Mouse (Mus musculus) heart, postnatal 4 days (tissue): ENCODE measurements at regions not wholly inside any gene's neighbourhood (a gene's known extent, or its start where the extent isn't known, plus 50 kb on each side); places are given as distances from the start of the nearest gene placed in this dataset.

Experiments used
- DNase-seq: peaks from one replicate; pipeline ENCODE4 v3.0.0; 2021

DNA sequence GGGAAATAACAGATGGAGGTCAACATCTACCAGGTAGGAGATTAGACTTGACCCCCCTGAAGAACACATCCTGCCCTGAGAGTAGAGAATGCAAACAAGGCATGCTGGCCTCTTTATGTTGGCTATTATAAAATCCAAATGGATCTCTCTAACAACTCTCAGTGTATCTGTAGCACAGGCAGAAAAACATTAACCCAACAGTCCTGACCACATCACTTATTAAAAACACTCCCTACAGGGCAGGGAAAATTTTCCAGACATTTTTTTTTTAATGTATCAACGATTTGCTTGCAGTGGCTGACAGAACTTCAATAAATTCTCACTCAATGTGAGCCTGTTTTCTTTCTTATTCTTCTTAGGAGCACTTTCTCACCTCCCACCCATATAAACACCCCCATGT, 511.4 kb downstream of the Cdk5rap2 start:
- DNase-seq, result no peak

DNA sequence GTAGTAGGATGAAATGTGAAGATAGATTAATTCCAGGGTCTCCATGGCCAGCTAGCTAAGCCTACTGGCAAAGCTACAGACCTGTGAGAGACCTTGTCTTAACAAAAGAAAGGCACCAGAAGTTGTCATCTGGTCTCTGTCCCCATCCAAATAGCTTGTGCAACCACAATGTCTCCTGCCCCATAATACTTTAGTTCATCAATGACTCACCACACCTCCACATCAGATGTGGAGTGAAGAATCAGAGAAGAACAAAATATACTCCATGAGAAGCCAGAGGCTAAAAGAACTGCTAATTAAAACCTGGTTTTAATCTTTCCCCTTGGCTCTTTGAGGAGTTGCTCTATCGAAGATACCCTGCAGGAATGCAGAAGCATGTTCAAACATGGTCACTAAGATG, 514.1 kb downstream of the Cdk5rap2 start:
- no peak for DNase-seq

DNA sequence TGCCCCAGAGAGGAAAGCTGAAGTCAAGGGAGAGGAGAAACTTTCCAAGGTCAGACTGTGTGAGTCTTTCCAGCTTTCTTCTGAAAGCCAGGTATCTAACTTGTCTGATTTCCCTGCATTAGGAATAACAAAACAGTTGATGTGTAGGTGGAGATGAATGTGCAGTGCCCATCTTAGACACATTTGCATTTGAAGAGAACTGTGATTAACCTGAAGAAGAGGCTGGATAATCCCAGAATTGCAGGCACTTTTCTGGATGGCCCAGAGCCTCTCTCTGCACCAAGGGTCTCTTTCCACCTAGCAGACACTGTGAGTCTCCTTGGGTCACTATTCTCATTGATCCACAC, 517.4 kb downstream of the Cdk5rap2 start:
- DNase-seq, result no peak

DNA sequence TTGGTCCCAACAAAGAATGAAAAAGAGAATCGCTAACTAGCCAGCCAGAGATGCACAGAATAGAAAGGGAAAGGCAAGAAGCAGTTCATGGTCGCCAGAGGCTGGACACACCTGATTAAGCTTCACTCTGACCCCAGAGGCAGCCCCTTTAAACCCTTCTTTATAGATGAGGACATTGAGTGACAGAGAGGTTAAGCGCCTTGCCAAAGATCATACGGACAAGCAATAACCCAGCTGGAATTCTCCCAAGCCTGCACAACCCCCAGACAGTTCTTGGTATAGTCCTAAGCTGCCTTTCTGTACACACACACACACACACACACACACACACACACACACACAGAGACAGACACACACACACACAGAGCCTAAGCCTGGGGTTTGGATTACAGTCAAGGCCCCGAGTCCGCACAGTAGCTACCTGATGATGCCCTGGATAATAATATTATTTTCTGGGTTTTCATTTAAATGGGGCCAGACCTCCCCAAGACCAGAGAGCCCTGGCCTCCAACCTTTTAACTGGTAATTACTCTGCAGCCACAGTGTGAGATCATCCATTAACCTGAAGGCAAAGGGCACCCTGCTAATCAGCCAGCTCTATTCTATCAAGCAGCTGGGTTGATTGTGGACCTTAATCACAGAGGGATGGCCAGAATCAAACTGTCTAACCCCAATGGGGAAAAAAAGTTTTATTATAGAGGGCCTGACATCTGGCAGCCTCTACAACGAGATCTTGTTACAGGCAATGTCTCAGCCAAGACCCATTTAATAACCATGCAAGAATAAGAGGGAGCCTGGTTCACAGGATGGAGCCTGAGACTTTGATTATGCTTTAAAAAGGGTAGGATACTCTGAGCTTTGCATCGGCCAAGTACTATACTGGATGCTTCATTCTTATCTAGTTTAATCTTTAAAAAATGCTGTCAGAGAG, 518.1 kb downstream of the Cdk5rap2 start:
- no peak for DNase-seq

DNA sequence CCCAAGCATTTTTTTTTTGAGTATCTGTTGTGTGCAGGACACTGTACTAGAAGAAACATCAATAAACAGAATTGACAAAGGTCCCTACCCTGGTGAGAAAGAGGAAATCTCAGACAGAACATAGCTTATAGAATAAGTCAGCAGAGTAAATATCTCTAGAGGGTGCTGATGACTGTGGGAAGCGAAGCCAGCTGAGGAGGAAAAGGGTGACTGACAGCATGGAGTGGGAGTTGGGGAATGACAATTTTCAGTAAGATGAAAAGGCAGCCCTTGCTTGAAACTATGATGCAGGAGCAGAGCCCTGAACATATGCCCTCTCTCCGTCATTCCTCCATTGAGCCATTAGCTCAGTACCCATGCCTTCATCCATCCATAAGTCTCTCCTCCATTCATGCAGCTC, 519.6 kb downstream of the Cdk5rap2 start:
- DNase-seq, result no peak

DNA sequence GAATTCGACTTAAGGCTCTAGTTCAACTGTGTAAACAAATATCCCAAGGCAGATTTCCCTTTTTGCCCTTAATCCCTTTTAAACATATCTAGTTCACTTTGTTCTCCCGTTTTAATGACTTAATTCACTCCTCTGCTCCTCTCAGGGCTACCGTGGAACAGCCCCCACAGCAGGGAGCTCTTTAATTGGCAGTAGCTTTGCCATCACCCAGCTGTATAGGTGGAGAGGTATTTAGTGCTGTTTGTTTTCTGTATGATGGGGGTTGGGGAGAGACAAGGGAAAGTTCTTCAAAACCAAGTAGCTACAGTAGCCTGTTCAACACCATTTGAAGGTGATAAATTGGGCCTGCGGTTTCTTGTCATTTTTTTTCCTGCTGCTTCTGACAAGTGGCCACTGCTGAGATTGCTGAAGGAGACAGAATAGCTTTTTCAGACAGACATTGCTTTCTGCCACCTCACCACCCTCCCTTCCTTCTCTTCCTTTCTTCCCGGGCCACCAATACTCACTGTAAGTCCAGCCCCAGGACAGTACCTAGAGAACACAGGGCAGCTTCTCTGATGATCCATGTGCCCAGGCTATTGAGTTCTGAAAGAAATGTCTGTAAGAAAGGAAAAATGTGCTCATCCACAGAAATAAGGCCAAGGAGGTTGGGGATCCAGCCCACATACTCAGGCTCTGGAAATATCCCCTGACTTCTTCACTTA, 520.2 kb downstream of the Cdk5rap2 start:
- no peak for DNase-seq

DNA sequence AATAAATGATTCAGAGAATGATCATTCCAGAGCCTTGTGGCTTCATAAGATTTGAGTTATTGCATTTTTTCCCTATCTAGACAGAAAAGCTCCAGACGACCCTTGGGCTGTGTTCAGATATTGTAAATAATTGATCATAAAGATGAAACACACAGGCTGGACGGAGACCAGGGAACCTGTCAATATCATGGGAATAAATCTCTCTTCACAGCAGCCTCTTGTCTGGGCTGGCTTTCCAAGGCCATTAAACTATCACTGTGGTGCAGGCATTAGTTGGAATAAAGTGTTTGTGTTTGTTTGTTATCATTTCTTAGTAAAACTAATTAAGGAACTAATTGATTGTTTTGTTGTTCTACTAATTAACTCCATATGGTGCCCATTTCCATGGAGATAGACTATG, 533.5 kb downstream of the Cdk5rap2 start:
- no peak for DNase-seq

DNA sequence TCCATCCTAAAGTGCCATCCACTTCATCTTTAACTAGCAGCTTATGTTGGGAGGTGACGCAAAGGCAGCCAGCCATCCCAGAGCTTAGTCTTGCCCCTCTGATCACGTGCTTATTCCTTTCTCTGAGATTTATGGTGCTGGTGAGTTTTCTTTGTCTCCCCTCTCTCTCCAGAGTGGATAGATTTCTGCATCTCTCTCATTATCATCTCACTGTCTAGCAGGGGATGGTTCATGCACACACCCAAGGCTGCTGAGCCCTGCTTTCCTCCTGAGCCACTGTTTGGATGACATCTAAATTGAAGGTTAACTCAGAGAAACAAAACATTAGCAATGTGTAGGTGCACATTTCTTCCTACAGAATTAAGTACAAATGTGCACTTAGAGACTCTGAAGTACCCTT, 539.6 kb downstream of the Cdk5rap2 start:
- no peak for DNase-seq

DNA sequence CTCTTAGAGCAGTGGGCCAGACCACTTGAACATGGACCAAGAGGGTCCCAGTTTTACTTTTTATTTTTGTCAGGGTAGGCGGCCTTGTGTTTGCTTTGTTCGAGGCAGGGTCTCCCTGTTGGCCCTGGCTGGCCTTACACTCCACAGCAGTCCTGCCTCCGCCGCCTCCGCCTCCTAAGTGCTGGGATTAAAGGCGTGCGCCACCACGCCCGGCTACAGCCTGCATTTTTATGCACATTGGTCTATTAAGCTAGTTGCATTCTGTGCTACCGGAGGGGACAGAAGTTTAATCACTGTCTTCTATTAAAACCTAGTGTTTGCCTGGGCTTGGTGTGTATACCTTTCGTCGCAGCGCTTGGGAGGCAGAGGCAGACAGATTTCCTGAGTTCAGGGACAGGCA, 555.2 kb downstream of the Cdk5rap2 start:
- DNase-seq, result no peak

DNA sequence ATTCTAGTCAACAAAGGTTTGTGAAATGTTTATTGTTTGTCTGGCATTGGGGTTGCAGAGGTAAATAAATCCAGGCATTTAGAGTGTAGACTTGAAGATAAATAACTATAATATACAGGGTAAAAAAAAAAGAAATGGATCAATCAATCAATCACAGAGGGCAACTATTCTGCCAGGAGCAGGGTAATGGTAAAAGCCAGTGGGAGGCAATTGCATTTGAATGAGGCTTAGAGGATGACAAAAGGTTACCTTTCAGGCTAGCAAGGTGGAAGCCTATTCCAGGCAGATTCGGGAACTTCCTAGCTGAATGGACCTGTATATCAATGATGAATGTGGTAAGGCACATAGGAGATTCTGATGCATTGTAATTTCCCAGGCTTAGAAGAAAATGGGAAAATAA, 557.6 kb downstream of the Cdk5rap2 start:
- DNase-seq, result no peak

DNA sequence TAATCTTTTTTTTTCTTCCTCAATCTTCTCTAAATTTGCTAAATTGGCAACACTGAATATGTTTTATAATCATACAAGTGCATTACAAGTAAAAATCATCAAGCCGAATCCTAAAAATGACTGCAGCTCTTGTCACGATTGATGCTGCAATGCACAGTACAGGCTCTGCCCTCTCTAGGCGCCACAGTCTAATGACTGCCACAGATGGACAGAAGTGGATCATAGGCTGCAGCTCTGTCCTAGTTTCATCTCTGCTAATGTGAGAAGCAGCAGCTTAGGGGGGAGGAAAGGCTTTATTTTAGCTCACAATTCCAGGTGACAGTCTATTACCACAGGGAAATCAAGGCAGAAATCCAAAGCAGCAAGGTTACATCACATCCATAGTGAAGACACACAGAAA, 560.8 kb downstream of the Cdk5rap2 start:
- DNase-seq, result no peak

DNA sequence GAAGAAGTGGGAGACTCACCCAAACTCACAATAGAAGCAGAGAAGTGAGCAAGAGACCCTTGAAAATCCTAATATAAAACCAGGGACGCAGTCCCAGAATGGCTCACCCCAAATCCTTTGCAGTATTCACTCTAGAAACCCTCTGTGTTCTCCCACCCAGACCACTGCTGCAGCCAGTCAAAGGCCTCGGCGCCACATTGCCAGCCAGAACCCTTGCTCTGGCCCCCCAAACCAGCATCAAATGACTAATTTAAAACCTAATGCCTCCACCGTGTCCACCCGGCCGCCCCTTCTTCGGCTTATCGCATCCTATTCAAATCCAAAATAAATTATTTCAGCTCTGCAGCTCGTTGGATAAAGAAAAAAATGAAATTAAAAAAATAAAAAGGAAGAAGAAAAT, 570.4 kb downstream of the Cdk5rap2 start:
- no peak for DNase-seq

DNA sequence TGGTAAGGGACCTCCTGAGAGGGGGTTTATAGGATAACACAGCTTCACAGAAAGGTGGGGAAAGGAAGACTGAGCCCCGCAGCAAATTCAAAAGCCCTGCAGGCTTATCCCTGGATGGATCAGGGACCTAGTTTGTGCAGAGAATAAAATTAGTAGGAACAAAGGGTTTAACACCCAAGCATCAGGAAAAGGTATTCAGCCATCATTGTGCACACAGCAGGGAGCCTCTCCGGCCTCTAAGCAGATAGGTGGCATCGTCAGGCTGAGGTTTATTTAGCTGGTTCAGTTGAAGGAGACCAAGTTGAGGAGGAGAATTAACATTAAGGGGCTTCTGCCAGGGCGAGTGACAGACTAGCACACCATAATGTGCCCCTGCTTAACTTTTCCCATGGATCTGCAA, 571.3 kb downstream of the Cdk5rap2 start:
- no peak for DNase-seq

DNA sequence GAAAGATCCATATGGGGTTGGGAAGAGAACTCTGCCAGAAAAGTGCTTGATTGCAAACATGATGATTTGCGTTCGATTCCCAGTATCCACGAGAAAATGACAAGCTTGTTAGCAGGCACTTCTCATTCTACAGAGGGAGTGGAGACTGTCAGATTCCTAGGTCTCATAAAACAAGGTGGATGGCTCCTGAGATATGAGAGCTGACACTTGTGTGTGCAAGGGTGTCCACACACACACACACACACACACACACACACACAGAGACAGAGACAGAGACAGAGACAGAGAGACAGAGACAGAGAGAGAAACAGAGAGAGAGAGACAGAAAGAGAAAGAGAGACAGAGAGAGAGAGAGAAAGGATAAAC, 585.4 kb downstream of the Cdk5rap2 start:
- no peak for DNase-seq

DNA sequence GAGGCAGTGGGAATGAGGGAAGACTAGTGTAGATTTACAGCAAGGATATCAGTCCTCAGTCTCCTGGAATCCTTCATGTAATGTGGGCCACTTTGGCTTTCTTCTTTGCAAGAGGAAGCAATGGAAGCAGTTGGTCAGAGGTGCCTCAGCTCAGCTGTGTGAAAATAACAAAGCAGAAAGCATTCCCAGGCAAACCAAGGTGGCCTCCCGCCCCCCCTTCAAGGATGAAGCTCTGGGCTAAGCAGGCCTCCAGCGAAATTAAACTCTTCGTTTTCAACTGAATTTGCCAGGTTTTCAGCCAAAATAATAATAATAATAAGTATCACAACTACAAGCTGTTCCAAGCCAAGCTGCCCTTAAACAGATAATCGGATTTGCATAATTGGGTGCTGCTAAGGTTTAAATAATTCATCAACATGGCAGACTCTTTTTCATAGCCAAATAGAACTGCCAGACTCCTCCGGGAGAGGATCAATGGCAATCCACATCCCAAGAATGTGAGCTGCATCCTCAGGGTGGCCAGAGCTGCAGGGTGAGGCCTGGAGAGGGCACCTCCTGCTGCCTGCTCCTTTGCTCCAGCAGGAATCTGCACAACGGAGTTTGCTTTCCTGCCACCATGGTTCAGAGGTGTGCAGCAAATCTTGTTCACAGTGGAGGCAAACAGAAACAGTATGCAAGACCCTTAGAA, 585.9 kb downstream of the Cdk5rap2 start:
- DNase-seq, result no peak

DNA sequence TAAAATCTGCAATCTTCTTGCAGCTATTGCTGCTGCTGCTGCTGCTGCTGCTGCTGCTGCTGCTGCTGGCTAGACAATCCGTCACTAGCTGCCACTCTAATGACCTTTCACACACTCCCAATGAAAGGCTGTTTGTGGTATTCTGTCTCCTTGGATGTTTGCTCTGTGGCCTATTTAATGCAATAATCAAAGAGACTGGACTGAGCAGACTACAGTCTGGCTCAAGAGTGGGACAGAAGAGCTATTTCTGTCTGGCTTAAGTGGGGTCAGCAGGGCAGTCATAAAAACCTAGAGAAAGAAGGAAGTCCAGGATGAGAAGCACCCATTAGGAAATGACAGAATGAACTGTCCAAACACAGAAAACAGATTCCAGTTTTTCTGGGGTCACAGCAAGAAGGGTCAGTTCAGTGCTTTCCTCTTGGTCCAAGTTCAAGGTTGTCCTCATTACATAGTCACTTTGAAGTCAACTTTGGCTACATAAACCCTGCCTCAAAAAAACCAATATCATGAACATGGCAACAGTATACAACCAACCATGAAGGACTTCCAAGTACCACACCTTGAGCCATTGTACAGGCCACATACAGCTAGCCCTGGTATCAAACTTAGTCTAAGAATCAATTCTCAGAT, 586.8 kb downstream of the Cdk5rap2 start:
- no peak for DNase-seq

DNA sequence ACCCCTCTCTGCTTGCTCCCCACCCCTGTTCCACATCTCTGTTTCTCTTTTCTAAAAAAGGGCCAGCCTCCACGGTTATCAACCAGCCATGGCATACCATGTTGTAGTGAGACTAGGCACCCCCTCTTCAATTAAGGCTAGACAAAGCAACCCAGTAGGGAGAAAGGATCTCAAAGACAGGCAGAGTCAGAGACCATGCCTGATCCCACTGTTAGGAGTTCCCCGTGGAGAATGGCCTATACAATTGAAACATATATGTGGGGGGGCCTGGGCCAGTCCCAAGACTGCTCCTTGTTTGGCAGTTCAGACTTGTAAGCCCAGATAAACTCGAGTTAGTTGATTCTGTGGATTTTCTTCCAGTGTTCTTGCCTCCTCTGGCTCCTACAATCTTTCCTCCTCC, 591.4 kb downstream of the Cdk5rap2 start:
- DNase-seq, result no peak

DNA sequence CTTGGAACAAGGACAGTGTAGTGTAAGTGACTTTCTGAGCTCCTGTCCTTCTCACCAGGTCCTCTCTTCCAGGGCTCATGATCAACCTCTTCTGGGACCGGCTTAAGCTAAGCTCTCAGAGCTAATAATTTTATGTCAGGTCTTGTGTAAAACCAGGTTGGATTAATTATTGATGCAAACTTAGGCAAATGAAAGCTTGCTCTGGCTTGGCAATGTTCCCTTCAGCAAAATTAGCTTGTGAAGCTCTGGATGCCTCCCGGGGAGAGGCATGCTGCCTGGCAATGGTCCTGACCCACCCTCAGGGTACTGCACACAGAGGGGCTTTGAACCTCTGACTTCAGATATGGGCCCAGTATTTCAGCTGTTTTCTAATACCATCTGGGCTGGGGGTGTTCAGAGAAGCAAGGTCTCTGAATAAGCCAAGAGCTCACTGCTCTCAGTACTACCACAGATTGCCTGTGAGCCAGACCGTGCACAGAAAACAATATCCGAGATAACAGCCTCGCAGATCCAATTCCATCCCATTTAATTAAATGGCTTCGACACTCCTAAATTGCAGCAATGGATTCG, 624.7 kb downstream of the Cdk5rap2 start:
- DNase-seq, result no peak

DNA sequence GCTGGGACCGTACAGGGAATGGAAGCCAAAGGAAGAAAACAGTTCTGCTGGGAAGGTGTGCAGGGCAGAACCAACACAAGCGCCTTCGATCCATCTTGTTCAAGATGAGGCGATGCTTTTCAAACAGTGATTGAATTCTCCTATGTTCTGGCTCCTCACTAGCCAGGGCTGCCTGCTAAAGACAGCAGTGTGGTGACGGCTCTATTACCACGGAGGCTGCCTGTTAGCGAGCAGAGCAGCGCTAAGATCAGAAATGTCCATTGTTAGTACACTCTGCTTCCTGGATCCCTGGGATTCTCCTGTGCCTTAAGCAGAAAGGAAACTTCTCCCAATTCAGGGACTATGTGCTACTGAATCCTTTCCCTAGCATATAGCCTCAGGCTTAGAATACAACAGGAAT, 629.0 kb downstream of the Cdk5rap2 start:
- DNase-seq, result no peak

DNA sequence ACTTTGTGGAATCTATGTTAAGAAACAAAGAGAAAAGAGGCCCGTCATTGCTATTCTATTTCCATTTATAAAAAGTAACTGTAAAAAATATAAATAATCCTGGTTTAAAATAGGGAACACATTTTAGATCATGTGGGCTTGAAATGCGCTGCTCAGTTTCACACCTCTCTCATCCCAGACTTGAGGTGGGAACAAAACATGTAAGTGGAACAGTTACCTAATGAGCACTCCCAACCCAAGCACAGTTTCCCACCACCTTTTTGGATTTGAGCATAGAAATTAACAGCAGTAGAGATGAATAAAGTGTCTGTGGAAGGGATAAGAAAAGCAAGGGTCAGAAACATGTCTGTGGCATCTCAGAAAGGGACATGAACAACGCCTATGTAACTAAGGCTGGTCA, 648.4 kb downstream of the Cdk5rap2 start:
- no peak for DNase-seq

DNA sequence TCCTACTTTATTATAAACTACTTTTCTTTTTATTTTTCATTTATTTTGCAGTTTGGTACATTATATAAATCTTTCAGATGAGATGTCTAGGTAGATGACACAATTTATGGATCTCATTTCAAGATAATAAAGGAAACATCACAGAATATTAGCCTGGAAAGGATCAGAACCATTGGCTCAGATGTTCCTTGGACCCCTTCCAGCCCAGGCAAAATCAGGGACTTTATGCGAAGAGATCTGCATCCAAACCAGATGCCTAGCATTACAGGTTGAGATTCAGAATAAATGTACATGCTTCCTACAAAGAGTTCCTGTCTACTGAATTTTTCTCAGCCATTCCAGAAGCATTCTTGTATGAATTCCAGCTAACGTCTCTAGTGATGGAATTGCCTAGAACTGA, 650.6 kb downstream of the Cdk5rap2 start:
- DNase-seq, result no peak

DNA sequence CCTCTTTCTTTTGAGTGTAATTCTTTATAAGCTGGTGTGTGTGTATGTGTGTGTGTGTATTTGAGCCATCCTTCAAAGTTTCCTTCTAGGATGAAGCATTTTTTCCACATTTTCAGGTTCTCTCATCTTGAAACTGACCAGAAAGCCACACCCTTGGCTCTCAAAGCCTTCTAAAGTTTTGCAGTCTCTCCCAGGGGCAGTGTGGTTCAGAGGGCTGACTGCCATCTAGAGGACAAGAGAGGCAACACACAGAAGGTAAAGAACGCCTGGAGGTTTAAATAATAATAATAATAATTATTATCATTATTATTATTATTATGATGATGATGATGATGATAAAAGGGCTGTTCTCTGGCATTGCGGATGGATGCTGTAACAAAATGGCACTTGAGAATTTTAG, 655.7 kb downstream of the Cdk5rap2 start:
- peak; percentile 8 for DNase-seq

DNA sequence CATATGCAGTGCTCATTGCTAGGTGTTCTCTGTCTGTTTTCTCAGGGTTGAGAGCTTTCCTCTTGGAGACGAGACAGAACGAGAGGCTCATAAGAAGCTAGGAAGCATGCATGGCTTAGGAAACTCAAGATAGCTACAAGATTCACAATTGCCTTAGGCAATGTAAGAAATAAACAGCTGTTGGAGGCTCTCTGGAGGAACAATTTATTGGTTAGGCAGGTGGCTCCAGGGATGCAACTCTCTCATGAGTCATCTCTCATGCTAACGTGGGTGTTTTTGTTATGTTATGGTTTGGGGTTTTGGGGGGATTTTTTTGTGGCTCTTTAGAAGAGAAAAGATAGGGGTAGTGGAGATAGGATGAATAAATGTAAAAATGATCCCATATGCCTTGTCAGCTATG, 657.2 kb downstream of the Cdk5rap2 start:
- DNase-seq, result no peak
